Mouse (Mus musculus): ENCODE data around the gene Nucb1. TPM values are rescaled to one million over a fixed set of nuclear protein-coding genes. Genes with fewer than 3 reads are reported as not detected.
A peak's percentile ranks its signal among the peaks of the same experiment; 100 is the strongest.
"Not testable (repeated sequence)": the region's sequence is repeated elsewhere in the genome, so short reads cannot be mapped to it uniquely, and the experiment has no call there.

Nucb1 gene
- polyA plus RNA-seq, 1 experiment from 2014 or later, result 90.5 TPM

DNA sequence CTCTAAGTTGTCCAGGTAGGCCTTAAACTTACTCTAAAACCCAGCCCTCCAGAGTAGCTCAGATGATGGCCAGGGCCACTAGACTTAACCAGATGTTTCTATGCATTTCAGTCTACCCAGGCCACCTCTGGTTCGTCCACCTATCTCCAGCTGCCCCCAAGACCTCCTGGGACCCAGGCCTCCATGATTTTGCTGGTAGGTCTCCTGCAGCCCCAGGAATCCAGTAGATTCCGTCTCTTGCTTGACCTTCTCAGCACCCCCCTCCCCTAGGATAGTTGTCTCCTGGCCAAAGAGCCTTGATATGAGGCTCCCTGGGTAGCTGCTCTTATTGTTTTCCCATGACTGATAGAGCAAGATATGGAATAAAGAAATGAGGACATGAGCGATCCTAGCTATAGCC is 28.9 kb upstream of the Nucb1 start:
- Histone ChIP-seq H3K27ac (no peak overlapping the region), H3K9me3 (no peaks in the 10 kb centered on the region), H3K4me2 (no peak overlapping the region; the same call in 1 of the 2 replicates), H3K27me3 (no peaks in the 10 kb centered on the region; the same call in 1 of the 2 replicates), H3K4me1 (peaks cover 7% of the 10 kb centered on the region; the same call in 1 of the 2 replicates), H3K36me3 (replicated peaks) (no peaks in the 10 kb centered on the region), H3K4me3 (replicated peaks) (no peak overlapping the region), H3K9ac (no peak overlapping the region)
- WGBS, result 89% methylated on average over 3 of the region's 3 CpGs
- ATAC-seq (ENCODE audit: low FRiP score), result no peak

DNA sequence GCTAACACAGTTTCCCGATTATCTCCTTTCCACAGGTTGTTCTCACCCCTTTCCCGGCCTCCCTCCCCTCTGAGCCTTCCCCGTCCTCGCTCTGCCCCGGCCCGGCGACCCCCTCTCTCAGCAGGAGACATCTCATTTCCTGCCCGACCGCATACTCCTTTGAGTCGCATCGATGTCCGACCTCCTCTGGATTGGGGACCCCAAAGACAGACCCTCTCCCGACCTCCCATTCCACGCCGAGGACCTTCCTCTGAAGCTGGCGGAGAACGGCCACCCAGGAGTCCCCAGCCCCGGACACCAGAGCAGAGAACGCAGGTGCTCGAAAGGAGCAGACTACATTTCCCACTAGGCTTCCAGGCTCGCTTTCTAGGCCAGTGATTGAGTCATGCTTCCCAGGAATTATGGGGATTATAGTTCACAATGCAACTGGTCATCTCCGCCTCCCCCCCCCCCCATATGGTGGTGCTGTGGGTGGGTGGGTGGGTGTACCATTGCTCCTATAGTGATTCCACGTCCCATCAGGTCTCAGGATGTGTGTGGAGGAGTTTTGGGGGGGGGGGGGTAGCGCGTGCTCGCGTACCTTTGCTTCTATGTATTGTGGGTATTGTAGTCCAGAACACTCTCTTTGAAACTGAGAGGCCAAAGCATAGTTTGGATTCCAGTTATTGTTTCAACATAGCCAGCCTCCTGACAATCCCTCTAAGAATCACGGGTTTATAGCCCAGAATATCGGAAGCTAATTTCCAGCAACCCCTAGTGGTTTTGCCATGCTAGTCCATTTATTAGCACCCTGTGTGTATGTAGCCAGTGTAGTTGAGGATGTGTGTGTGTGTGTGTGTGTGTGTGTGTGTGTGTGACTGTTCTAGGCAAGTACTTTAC is 28.2 kb upstream of the Nucb1 start:
- peak overlapping the region; percentile 76 for H3K4me2 ChIP-seq
- no peak overlapping the region for H3K27ac ChIP-seq
- peak overlapping the region; percentile 70 for H3K9ac ChIP-seq
- peak overlapping the region; percentile 55 for H3K4me3 ChIP-seq (replicated peaks)
- no peaks in the 10 kb centered on the region; the same call in 1 of the 2 replicates for H3K27me3 ChIP-seq
- WGBS, result 2% methylated on average over 29 of the region's 29 CpGs
- ATAC-seq (ENCODE audit: low FRiP score), result peak; percentile 89
- peaks cover 7% of the 10 kb centered on the region; the same call in 1 of the 2 replicates for H3K4me1 ChIP-seq
- H3K36me3 ChIP-seq (replicated peaks), result no peaks in the 10 kb centered on the region
- H3K9me3 ChIP-seq, result no peaks in the 10 kb centered on the region

GRCm38 (mm10) chr7:45537602-45538001 is 27.4 kb upstream of the Nucb1 start:
- peak; percentile 33; the same call in 1 of the 2 replicates for ATAC-seq (ENCODE audit: low FRiP score)
- H3K4me2 ChIP-seq, result peak overlapping the region; percentile 76
- WGBS, result 78% methylated on average over 10 of the region's 10 CpGs
- peak overlapping the region; percentile 70 for H3K9ac ChIP-seq
- no peak overlapping the region for H3K27ac ChIP-seq
- H3K9me3 ChIP-seq, result no peaks in the 10 kb centered on the region
- H3K27me3 ChIP-seq, result no peaks in the 10 kb centered on the region; the same call in 1 of the 2 replicates
- H3K4me3 ChIP-seq (replicated peaks), result peak overlapping the region; percentile 55
- peaks cover 7% of the 10 kb centered on the region; the same call in 1 of the 2 replicates for H3K4me1 ChIP-seq
- no peaks in the 10 kb centered on the region for H3K36me3 ChIP-seq (replicated peaks)

- Histone ChIP-seq H3K36me3 (replicated peaks) (no peaks in the 10 kb centered on the region), H3K27ac (no peak overlapping the region), H3K27me3 (no peaks in the 10 kb centered on the region; the same call in 1 of the 2 replicates), H3K9me3 (no peaks in the 10 kb centered on the region), H3K4me2 (no peak overlapping the region), H3K4me3 (replicated peaks) (no peak overlapping the region), H3K4me1 (peaks cover 7% of the 10 kb centered on the region; the same call in 1 of the 2 replicates), H3K9ac (no peak overlapping the region)
- WGBS, result 84% methylated on average over 1 of the region's 1 CpGs
- ATAC-seq (ENCODE audit: low FRiP score), result no peak
Measured at GRCm38 (mm10) chr7:45535676-45536075, 25.5 kb upstream of the Nucb1 start.

- no peak overlapping the region for H3K27ac ChIP-seq
- H3K4me2 ChIP-seq, result no peak overlapping the region
Measured at GRCm38 (mm10) chr7:45530643-45531042, 20.4 kb upstream of the Nucb1 start.

DNA sequence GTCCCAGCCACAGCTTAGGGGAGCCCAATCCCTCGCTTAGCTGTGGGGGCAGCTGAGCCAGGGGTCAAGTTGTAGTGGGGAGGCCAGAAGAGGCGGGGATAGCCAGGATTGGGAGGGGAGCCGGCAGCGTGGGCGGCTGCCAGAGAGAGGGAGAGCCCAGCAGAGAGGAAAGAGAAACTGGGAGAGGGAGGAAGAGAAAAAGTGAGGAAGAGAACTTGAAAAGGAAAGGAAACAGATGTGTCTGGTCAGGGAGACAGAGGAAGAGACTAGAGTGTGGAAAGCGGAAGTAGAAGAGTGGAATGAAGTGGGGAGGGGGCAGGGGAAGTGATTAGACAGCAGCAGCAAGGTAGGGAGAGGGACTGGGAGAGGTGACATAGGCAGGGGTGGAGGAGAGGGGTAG is 19.3 kb upstream of the Nucb1 start:
- H3K4me3 ChIP-seq (replicated peaks), result no peak overlapping the region
- no peak overlapping the region for H3K4me2 ChIP-seq
- no peak overlapping the region for H3K9ac ChIP-seq
- peaks cover 12% of the 10 kb centered on the region for H3K4me1 ChIP-seq
- 0 out of 2 replicates have a peak, but pooled peaks cover 4% of the 10 kb centered on the region for H3K27me3 ChIP-seq
- 32% methylated on average over 6 of the region's 6 CpGs for WGBS
- no peak for ATAC-seq (ENCODE audit: low FRiP score)
- no peaks in the 10 kb centered on the region for H3K36me3 ChIP-seq (replicated peaks)
- H3K9me3 ChIP-seq, result no peaks in the 10 kb centered on the region
- no peak overlapping the region for H3K27ac ChIP-seq

More at GRCm38 (mm10) chr7:45530643-45531042, 20.4 kb upstream of the Nucb1 start:
- Histone ChIP-seq H3K9ac (no peak overlapping the region), H3K4me1 (no peaks in the 10 kb centered on the region), H3K27me3 (0 out of 2 replicates have a peak, but pooled peaks cover 4% of the 10 kb centered on the region), H3K36me3 (replicated peaks) (no peaks in the 10 kb centered on the region), H3K9me3 (no peaks in the 10 kb centered on the region), H3K4me3 (replicated peaks) (no peak overlapping the region)
- ATAC-seq (ENCODE audit: low FRiP score), result no peak
- WGBS, result 76% methylated on average over 2 of the region's 2 CpGs

DNA sequence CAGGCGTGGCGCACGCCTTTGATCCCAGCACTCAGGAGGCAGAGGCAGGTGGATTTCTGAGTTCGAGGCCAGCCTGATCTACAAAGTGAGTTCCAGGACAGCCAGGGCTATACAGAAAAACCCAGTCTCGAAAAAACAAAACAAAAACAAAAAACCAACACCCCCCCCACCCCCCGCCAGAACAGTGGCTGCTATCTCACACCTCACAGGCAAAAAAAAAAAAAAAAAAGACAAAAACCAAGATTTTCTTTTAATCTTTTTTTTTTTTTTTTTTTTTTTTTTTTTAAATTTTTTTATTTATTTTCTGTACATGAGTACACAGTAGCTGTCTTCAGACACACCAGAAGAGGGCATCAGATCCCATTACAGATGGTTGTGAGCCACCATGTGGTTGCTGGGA is 17.0 kb upstream of the Nucb1 start:
- WGBS, result 88% methylated on average over 6 of the region's 6 CpGs
- not testable (repeated sequence) for H3K4me3 ChIP-seq (replicated peaks); H3K36me3 ChIP-seq (replicated peaks); ATAC-seq (ENCODE audit: low FRiP score); H3K4me2 ChIP-seq; H3K9me3 ChIP-seq; H3K27ac ChIP-seq; H3K27me3 ChIP-seq; H3K9ac ChIP-seq
- peaks cover 19% of the 10 kb centered on the region for H3K4me1 ChIP-seq

DNA sequence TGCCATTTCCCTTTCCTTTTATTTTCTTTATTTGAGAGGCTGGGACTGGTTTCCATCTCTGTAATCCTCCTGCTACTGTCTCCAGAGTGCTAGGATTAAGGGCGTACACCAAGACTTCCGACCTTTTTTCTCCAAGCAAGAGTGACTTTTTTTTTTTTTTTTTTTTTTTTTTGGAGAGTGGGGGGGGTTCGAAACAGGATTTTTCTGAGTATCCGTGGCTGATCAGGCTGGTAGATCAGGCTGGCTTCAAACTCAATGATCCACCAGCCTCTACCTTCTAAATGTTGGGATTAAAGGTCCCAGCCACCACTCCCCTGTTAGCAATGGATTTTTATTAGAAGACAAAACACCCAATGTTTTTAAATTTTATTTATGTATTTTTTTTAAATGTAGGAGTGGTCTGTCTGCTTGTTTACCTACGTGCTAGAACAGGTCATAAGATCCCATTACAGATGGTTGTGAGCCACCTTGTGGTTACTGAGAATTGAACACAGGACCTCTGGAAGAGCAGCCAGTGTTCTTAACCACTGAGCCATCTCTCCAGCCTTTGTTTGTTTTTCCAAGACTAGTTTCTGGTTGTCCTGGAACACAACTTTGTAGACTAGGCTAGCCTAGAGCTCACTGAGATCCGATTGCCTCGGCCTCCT is 16.4 kb upstream of the Nucb1 start:
- H3K27me3 ChIP-seq, result 0 out of 2 replicates have a peak, but pooled peaks cover 4% of the 10 kb centered on the region
- H3K9me3 ChIP-seq, result no peaks in the 10 kb centered on the region
- peak overlapping the region; percentile 80 for H3K4me2 ChIP-seq
- H3K27ac ChIP-seq, result peak overlapping the region; percentile 63; the same call in 1 of the 2 replicates
- H3K9ac ChIP-seq, result peak overlapping the region; percentile 78
- WGBS, result 23% methylated on average over 7 of the region's 7 CpGs
- ATAC-seq (ENCODE audit: low FRiP score), result no peak; the same call in 1 of the 2 replicates
- H3K4me3 ChIP-seq (replicated peaks), result peak overlapping the region; percentile 66
- H3K4me1 ChIP-seq, result peaks cover 19% of the 10 kb centered on the region
- 0 out of 2 replicates have a peak, but pooled peaks cover 4% of the 10 kb centered on the region for H3K36me3 ChIP-seq (replicated peaks)

GRCm38 (mm10) chr7:45525809-45526473 is 15.7 kb upstream of the Nucb1 start, which contains the start of the genes Ppp1r15a and Plekha4:
Gene Ppp1r15a, minus strand, starts transcription at chr7:45526268.
Gene Plekha4, plus strand, starts transcription at chr7:45526330.
- peak; percentile 83 for ATAC-seq (ENCODE audit: low FRiP score)
- H3K4me1 ChIP-seq, result peaks cover 19% of the 10 kb centered on the region
- 0 out of 2 replicates have a peak, but pooled peaks cover 4% of the 10 kb centered on the region for H3K36me3 ChIP-seq (replicated peaks)
- H3K4me2 ChIP-seq, result peak within 1 kb of the TSS; percentile 80
- H3K27ac ChIP-seq, result peak within 1 kb of the TSS; percentile 77
- H3K4me3 ChIP-seq (replicated peaks), result peak within 1 kb of the TSS; percentile 66
- 0 out of 2 replicates have a peak, but pooled peaks cover 4% of the 10 kb centered on the region for H3K27me3 ChIP-seq
- peak within 1 kb of the TSS; percentile 78 for H3K9ac ChIP-seq
- WGBS, result under 1% methylated on average over 54 of the region's 54 CpGs
- no peaks in the 10 kb centered on the region for H3K9me3 ChIP-seq

- Histone ChIP-seq H3K27ac (peak overlapping the region; percentile 77; the same call in 1 of the 2 replicates), H3K4me1 (peaks cover 19% of the 10 kb centered on the region), H3K4me2 (peak overlapping the region; percentile 80), H3K4me3 (replicated peaks) (peak overlapping the region; percentile 66), H3K9ac (peak overlapping the region; percentile 78), H3K9me3 (no peaks in the 10 kb centered on the region), H3K27me3 (no peaks in the 10 kb centered on the region), H3K36me3 (replicated peaks) (0 out of 2 replicates have a peak, but pooled peaks cover 4% of the 10 kb centered on the region)
- ATAC-seq (ENCODE audit: low FRiP score), result no peak
- whole genome bisulfite sequencing, result 46% methylated on average over 12 of the region's 12 CpGs
Measured at GRCm38 (mm10) chr7:45524841-45525621, 14.8 kb upstream of the Nucb1 start.

DNA sequence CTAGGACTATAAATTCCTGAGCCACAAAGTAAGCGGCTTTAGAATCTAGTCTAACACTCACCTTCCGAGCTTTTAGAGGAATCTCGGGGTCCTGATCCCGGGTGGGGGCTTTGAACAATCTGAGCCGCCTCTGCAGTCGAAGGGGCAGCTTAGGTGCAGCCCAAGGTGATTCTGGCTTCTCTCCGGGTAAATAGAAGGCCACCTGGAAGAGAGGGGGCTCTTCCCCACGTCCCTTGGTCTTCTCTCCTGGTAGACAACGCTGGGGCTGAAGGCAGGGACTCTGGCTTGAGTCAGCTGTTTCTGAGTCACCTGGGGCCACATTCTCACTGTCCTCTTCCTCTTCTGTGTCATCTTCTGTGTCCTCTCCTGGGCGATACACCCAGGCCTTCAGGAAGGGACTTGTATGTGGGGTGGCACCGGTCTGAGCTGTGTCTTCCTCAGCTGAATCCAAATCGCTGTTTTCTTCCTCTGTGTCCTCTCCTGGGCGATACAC is 13.5 kb upstream of the Nucb1 start:
- H3K36me3 ChIP-seq (replicated peaks), result 0 out of 2 replicates have a peak, but pooled peaks cover 4% of the 10 kb centered on the region
- H3K9ac ChIP-seq, result no peak overlapping the region
- peaks cover 19% of the 10 kb centered on the region for H3K4me1 ChIP-seq
- no peaks in the 10 kb centered on the region for H3K9me3 ChIP-seq
- no peak overlapping the region for H3K27ac ChIP-seq
- H3K4me2 ChIP-seq, result no peak overlapping the region
- ATAC-seq (ENCODE audit: low FRiP score), result no peak
- 89% methylated on average over 13 of the region's 13 CpGs for WGBS
- H3K4me3 ChIP-seq (replicated peaks), result no peak overlapping the region
- no peaks in the 10 kb centered on the region for H3K27me3 ChIP-seq

Measured in forebrain, embryonic 12.5 days (tissue).